Mouse (Mus musculus): Measurements from ENCODE around the gene Mst1r.

GRCm38 (mm10) chr9:107963700-107964099, 57.0 kb downstream of the Mst1r start:
- peak; percentile 98 for TF ChIP-seq CTCF (IDR thresholded peaks at IDR 0.05; ENCODE audit: low read depth)
- TF ChIP-seq EP300 (IDR thresholded peaks at IDR 0.05; ENCODE audit: low read depth) = peak; percentile 23; the same call in 1 of the 2 replicates
